Mouse (Mus musculus) myocyte (in vitro differentiated cells): Measurements from ENCODE around the gene Olfr1444.

Experiments used
- CEBPB ChIP-seq: IDR thresholded peaks from 2 replicates; pipeline ENCODE4 v1.6.1; 2011; ENCODE audit warnings: mild to moderate bottlenecking, moderate library complexity; ENCODE audit not compliant: poor library complexity, insufficient read depth, severe bottlenecking
- E2F4 ChIP-seq: IDR thresholded peaks from one replicate; pipeline ENCODE4 v1.6.1; 2011; ENCODE audit warnings: mild to moderate bottlenecking, control low read depth, moderate library complexity; ENCODE audit not compliant: insufficient read depth
- MAX ChIP-seq: IDR thresholded peaks from one replicate; pipeline ENCODE4 v1.6.1; 2011; ENCODE audit warnings: low read depth, mild to moderate bottlenecking, control low read depth
- MYOD1 ChIP-seq, 3 experiments: IDR thresholded peaks; one replicate each; pipeline ENCODE4 v1.6.1; 2011; ENCODE audit warnings: control low read depth in 2 of 3, low read depth in 2 of 3, mild to moderate bottlenecking in 2 of 3, moderate library complexity in 1 of 3; ENCODE audit not compliant: insufficient read length in 2 of 3, control insufficient read depth in 1 of 3
- MYOG ChIP-seq, 3 experiments: IDR thresholded peaks; one replicate each; pipeline ENCODE4 v1.6.1; 2011; ENCODE audit warnings: control low read depth in 2 of 3, low read depth in 2 of 3, mild to moderate bottlenecking in 2 of 3; ENCODE audit not compliant: insufficient read length in 2 of 3, control insufficient read depth in 1 of 3, insufficient read depth in 1 of 3
- POLR2A ChIP-seq: IDR thresholded peaks from one replicate; pipeline ENCODE4 v1.6.1; 2011; ENCODE audit warnings: low read depth, mild to moderate bottlenecking, control low read depth, moderate library complexity; ENCODE audit not compliant: insufficient read length
- POLR2AphosphoS2 ChIP-seq: IDR thresholded peaks from one replicate; pipeline ENCODE4 v1.6.1; 2011; ENCODE audit warnings: low read depth, control low read depth; ENCODE audit not compliant: insufficient read length
- TCF12 ChIP-seq: IDR thresholded peaks from one replicate; pipeline ENCODE4 v1.6.1; 2011; ENCODE audit warnings: mild to moderate bottlenecking, control low read depth; ENCODE audit not compliant: poor library complexity, insufficient read depth, severe bottlenecking
- USF1 ChIP-seq: IDR thresholded peaks from one replicate; pipeline ENCODE4 v1.6.1; 2011; ENCODE audit warnings: low read depth, mild to moderate bottlenecking, control low read depth, moderate library complexity

DNA sequence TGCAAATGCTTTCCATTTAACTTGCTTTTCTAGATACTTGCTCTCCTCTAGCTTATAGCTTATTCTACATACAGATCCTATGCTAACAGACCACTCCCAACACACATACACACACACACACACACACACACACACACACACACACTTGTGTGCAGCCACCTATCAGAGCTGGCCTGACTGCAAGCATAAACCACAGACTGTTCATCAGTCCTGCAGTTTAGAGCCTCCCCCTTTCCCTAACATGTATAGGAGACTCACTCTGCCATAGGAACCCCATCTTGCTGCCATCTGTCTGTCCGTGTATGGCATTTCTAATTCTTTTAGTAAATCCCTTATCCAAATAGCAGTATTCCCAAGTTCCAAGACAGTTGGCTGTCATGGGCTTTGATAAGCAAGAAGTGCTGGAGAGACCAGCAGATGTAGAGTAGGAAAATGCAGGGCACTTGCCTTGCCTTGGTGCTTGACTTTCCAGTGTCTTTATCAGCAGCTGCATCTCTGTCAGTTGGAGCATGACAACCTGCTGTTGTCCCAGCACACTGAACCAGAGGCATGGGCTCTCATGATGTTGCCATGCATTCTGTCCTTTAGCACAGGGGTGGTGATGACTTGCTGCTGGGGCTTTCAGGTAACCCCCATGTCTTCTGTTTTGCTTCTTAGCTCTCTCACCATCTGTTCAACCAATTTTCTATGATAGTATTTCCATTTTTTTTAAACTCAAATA is 44.3 kb upstream of the Olfr1444 start:
- TF ChIP-seq POLR2A: no peak
- no peak for TF ChIP-seq MYOG (IDR thresholded peaks at IDR 0.05; ENCODE audit: control insufficient read depth in 1 of 3, insufficient read depth in 1 of 3, insufficient read length in 2 of 3, low read depth in 2 of 3)
- TF ChIP-seq TCF12: no peak
- TF ChIP-seq USF1: no peak
- no peak for TF ChIP-seq MAX
- no peak for TF ChIP-seq POLR2AphosphoS2
- no peak for TF ChIP-seq MYOD1 (IDR thresholded peaks at IDR 0.05; ENCODE audit: control insufficient read depth in 1 of 3, insufficient read length in 2 of 3, low read depth in 2 of 3)
- TF ChIP-seq CEBPB: no peak
- no peak for TF ChIP-seq E2F4
